Mouse (Mus musculus) adrenal gland (tissue): ENCODE data around the gene Ddx17.

Experiments
- intact Hi-C: fragments of 180-260 bp; cut with DNase I; formaldehyde crosslinking; loops from one replicate; pipeline ENCODE4 v1.15.1; 2025
- long read RNA-seq, 2 experiments: library from polyadenylated mRNA; unstranded; transcript quantifications; one replicate each; pipeline ENCODE4 v2.0.0; 2020; ENCODE audit warnings: borderline replicate concordance in 1 of 2; ENCODE audit not compliant: insufficient replicate concordance in 1 of 2

Ddx17 gene
- long read RNA-seq, experiment 1, full-length matches to known transcripts: 3 of 28 reads
- long read RNA-seq, experiment 1, partial matches to known transcripts: 5 of 28 reads
- long read RNA-seq, experiment 1, other reads (novel, unspliced or antisense): 20 of 28 reads
- long read RNA-seq, experiment 2, full-length matches to known transcripts: 1 of 52 reads
- long read RNA-seq, experiment 2, partial matches to known transcripts: 27 of 52 reads
- long read RNA-seq, experiment 2, other reads (novel, unspliced or antisense): 24 of 52 reads

DNA sequence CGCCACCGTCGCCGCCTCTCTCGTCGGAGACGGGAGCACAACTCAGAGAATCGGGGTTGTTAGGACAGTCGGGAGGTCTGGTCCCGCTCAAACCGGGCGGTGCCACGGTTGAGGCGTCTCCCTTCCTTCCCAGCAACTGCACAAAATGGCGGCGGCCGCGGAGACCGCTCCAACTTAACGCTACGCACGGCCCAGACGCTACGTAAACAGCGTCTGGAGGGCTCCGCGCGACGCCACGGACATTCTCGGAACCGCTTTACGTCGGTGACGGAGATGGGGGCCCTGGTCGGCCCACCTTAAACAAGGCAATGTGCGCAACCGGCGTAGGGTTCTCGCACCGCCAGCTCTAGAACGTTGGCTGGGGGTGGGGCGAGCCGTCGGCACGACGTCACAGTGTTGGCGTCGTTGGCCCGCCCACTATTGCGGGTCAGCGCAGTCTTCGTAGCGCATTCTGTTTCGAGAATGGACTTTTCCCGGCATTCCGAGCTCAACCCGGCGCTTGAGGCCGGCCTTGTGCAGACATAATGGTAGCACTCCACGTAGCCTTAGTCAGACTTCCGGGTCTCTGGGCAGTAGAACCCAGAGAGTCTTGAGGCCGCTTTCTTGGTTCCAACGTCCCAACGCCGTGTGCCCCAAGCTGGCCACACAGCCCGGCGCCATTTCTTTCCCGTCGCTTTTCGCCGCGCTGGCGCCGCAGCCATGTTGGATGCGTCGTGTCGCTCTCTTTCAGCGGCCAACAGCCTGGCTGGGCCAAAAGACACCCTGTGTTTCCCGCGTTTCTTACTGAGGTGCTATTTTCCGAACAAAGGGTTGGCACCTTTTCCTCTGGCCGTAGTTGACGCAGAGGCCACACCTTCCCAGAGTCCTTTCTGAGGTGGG is at the start of gene Ddx17:
Gene Ddx17, minus strand, starts transcription at position 332 of the 879 bp plus-strand sequence.
- intact Hi-C loops: loop anchor here (5.0 kb wide), 1 partner anchor 111 kb away; the partner anchor contains the start of genes Cby1 and Fam227a

DNA sequence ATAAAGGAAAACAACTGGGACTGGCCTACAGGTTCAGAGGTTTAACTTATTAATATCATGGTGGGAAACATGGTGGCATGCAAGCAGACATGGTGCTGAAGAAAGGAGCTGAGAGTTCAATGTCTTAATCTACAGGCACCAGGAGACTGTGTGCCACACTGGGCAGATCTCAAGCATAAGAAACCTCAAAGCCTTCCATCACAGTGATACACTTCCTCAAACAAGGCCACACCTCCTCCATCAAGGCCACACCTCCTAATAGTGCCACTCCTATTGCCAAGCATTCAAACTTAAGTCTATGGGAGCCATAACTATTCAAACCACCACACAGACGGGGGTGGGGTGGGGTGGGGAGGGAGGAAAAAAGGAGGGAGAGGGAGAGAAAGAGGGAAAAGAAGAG is 35.0 kb upstream of the Ddx17 start:
- intact Hi-C loops: no loop called here

DNA sequence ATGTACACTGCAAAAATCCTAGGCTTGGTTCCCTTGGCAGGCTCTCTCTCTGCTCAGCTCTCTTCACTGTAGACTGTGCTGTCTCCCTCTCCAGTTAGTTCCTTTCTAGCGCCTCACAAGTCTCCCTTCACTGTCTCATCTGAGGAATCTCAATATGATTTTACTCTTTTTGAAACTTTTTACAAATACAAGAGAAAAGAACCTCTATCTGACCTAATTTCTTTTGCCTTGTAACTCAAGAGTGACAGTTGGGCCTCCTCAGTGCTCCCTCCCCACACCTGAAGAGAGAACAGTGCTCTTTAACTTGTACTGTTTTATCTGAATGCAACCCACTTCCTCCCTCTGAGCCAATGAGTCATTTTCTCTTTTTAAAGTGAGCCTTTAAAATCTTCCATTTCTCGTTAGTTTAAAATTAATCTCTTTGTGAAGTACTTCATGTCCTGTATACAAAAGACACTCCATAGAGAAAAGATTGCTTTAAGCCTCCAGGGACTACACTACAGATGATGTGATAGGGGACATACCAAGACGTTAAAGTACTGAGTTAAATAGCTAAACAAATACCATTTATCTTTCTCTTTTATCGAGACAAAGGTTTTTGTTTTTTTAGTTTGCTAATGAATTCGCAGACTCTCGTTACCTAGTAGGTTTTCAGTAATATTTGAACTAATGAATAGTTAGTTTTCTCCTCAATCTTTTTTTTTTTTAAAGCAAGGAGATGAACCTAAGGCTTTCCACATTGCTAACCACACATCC is 31.3 kb upstream of the Ddx17 start:
- intact Hi-C loops: no loop called here

DNA sequence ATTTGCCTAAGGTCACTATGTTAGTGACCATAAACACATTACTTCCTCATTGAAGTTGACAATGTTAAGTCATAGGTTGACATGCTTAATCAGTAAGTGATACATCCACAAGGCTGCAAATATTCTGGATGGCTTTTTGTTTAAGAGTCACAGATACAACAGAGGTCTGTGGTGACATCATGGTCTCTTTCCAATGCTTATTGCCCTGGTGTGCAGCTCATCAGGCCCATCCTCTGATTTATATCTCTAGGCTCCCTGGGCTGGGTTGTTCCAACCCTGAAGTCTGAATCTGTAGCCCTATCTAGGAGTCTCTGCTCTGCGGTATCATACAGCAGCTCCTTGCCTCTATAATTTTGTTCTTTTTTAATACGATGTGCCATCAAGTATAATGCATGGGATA is 30.4 kb upstream of the Ddx17 start:
- intact Hi-C loops: no loop called here

DNA sequence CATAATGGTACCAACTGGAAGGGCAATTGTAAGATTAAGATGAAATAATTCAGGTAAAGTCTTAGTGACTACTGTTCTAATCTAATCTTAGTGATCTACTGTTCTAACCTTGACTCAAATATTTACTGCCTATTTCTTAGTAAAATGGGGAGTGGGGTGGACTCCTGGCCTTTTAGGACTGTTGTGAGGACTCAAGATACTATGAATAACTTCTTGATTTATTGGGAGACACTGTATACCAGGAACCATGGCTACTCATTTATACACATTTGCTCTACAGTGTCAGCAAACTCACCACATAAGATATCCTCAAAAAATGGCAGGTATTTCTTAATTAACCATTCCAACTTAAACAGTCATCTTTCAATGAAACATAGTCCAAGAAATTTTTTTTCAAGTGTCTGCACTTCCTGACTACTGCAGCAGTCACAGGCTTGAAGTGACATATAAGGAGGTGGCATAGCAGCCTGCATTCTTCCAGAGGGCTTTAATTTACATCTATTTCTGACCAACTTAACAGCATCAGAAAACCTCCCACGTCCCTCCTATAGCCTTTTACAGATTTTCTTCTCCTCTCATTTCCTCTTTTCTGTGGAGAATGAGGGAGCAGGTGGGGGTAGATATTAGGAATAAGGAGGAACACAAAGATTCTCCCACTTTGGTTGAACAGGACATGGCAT is 29.1 kb upstream of the Ddx17 start:
- intact Hi-C loops: no loop called here

DNA sequence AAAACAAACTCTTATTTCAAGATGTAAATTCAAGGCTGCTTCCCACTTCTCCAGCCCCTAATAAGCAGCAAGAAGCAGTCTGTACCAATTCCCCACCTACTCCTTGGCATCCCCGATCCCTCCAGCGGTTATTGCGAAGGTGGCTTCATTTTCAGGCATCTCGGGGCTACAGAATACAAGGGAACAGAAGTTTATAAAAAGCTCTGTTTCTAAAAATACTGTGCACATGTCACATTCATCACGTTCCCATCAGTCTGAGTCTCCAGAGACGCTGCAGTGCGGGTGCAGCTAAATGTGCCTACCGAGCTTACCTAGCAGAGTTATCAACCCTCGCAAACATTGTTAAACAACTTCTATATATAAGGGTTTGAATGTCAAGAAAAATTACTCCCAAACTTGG is 15.9 kb upstream of the Ddx17 start:
- intact Hi-C loops: no loop called here

DNA sequence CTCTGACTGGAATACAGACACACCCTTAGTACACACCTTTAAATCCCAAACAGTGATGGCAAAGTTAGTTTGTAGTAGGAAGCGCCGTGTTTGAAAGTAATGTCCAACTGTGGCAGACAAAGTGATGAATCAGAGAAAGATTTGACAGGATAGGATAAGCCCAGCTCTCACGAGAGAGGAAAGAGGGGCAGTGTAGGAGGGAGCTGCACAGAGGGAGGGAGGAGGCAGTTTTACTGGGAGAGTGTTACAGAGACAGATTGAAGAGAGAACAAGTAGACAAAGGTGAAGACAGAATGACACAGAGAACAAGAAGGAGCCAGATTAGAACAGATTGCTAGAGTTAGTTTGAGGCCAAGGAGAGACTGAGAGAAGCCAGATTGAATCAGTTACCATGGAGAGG is 13.1 kb upstream of the Ddx17 start:
- intact Hi-C loops: no loop called here

DNA sequence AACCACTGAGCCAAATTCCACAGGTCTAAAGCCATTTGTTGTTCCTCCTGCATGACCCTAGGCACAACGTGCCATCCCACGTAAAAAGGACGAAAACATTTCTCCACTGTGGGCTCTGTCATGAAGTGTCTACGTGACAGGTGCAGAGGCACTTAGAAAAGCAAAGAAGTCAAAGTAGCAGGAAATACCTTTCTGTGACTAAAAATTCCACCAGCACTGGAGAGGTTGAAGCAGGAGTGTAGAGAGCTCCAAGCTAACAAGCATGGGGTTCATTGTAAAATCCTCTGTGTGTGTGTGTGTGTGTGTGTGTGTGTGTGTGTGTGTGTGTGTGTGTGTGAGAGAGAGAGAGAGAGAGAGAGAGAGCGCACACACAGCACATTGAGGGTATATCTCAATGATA is 6.0 kb upstream of the Ddx17 start:
- intact Hi-C loops: no loop called here

DNA sequence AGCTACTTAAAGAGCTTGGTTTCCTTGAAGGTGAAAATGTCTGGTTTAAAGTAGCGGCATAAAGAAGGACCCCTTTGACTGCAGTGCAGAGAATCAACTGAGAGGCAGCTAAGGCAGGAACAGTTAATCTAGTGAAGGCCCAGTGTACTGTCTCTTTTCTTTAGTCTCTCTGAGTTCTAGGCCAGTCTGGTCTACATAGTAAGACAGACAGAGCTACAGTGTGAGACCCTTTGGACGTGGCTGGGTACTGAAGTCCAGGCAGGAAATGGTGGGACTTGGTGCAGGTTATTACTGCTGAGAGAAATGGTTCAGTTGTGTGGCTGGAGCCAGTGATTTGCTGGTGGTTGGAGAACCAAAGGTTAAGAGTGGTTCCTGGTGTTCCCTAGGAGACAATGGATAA is 1.7 kb upstream of the Ddx17 start:
- intact Hi-C loops: loop anchor here (5.0 kb wide), 1 partner anchor 109 kb away; the partner anchor contains the start of genes Cby1 and Fam227a

DNA sequence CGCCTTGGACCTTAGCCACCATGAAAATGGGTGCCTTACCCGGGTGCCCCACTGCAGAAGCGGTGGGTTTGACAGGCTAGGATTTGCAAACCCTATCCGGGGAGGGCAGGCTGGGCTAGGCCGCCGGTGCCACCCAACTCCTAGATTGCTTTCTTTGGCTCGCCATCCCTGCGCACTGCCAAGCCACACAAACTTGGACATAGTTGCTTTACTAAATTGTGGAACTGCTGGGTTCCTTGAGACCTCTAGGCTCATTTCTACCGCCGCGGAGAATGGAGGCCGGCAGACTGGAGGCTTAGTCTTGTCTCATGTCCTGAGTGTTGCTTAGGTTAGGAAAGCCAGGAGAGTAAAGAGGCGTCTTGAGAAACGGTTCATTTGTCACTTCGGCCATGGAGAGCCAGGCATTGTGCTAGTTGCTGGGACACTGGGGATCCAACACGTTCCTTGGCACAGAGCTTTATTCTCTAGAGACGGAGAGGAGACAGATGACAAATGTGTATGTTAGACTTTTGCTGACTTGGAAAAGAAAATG is 814 bp upstream of the Ddx17 start:
- intact Hi-C loops: loop anchor here (5.0 kb wide), 1 partner anchor 110 kb away; the partner anchor contains the start of genes Cby1 and Fam227a

DNA sequence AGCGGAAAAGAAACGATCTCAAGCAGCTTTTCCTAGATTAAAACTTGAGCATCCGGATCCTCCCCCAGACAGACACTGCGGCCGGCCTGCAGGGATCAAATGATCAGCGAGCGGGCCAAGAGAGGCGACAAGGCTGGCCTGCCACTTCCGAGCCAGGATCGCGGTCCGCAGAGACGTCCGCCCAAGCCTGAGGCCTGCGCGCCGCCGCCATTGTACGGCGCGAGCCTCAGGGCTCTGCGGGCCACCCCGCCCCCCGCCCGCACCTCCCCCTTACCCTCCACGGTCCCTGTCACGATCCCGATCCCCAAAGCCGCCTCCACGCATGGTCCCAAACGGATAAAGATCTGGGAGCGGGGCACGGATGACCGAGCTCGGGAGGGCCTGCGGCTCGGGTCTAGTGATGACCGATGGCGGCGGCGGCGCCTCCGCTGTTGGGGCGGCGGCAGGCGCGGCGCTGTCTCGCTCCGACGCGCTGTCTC is 581 bp downstream of the Ddx17 start:
- intact Hi-C loops: loop anchor here (5.0 kb wide), 1 partner anchor 111 kb away; the partner anchor contains the start of genes Cby1 and Fam227a

DNA sequence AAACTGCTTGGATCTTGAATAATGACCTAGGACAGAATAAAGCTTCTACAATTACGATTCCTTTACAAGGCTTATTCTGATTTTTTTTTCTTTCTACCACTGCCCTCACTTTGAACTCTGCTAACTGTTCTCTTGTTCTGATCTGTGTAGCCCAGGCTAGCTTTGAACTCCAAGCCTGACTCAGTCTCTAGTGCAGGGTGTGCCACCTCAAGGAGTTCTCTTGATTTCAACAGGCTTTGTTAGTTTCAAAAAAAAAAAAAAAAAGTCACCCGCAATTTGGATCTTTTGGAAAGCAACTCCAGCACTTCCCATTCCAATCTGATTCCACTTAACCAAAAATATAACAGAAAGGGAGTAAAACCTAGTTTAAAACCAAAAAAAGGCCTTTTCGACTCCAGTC is 1.0 kb downstream of the Ddx17 start:
- intact Hi-C loops: loop anchor here (5.0 kb wide), 1 partner anchor 112 kb away; the partner anchor contains the start of genes Cby1 and Fam227a

DNA sequence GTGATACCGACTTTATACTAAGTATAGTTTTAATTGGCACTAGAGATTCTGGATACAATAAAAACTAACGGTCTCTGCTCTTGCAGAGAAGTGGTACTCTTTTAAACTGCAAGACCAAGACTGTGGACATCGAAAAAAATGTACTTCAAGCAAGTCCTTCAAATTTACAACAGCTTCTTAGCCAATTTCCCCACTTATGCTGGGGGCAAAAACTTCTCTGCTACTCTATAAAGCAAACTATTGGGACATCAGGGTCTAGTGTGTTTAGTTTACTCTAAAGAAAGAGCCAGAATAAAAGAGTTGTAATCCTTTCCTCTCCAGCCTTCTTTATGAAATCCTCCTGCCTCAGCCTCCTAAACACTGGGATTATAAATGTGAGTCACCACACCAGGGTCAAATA is 2.6 kb downstream of the Ddx17 start:
- intact Hi-C loops: no loop called here

DNA sequence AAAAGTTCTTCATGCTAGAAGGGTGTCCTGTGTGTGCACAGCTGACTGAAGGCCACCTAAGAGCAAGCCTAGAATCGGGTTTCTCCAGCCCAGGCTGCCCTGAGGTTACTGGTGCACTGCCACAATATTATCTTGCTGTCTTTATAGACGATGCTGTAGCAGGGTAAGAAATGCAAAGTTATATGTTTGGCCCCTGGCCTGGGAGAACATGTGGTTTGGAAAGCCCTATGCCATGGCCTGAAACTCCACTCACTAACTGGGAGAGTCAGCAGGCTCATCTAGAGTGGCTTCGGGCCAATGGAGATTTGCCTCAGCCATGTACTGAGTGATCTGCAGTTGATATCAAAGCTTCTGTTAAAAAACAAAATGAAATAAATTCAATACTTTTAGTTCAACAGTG is 12.7 kb downstream of the Ddx17 start:
- intact Hi-C loops: no loop called here

DNA sequence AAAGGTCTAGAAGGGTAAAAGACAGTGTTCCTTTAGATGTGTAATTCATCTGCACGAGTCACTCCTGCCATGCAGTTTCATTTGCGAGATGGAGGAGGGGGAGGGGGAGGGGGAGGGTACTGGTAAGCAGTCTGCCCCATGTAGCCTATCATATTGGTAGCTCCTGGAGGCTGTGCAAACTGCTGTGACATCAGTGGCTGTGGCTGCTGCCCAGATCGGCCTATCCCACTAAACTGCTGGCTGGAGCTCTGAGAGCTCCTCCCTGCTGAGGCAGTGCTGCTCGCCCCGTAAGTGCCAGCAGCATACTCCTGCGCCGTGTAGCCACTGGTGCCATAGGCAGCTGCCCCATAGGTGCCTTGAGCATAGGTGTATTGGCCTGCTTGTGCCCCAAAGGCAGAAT is 16.6 kb downstream of the Ddx17 start:
- intact Hi-C loops: no loop called here

DNA sequence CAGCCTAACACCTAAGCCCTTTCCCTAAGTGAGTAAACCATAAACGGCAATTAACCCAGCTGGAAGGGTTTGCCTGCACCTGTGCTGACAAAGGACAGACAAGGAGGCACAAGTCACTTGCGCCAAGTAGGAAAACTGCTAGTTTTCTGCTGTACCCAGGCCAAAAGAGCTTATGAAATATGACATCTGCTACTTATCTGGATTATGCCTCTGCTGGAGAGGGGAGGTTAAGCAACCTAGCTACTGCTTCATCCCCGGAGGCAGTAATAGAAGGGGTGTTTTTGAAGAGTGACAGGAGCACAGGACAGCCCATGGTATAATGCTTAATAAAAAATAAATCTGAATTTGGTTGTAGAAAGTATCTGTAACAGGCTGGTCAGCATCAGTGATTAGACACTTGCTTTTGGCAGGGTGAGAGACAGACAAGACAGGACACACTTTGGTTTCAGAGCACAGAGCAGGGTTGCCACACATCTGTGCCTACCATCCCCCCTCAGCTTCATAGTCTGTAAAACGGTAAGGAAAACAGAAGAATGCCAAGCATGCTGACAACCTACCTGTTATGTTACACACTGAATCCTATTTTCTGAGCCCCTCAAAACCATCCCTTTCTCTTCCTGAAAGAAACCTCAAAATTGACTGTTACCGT is 18.4 kb downstream of the Ddx17 start:
- intact Hi-C loops: no loop called here

DNA sequence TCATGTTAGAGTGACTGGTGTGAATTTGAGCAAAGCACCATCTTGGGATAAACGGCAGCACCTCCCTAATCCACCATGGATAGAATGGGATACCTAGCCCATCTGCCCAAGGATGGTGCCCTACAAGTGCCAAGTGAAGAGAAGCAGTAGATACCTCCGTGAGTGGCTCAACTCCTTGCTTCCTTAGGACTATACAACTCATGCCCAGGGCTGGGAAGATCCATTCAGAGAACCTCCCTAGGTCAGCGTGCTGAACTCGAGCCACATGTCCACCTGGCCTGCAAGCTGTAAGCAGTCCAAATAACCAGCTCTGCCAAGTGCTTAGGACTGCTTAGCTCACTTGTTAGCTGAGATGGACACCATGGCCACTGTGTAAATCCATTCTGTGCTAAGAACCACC is 19.3 kb downstream of the Ddx17 start:
- intact Hi-C loops: no loop called here

DNA sequence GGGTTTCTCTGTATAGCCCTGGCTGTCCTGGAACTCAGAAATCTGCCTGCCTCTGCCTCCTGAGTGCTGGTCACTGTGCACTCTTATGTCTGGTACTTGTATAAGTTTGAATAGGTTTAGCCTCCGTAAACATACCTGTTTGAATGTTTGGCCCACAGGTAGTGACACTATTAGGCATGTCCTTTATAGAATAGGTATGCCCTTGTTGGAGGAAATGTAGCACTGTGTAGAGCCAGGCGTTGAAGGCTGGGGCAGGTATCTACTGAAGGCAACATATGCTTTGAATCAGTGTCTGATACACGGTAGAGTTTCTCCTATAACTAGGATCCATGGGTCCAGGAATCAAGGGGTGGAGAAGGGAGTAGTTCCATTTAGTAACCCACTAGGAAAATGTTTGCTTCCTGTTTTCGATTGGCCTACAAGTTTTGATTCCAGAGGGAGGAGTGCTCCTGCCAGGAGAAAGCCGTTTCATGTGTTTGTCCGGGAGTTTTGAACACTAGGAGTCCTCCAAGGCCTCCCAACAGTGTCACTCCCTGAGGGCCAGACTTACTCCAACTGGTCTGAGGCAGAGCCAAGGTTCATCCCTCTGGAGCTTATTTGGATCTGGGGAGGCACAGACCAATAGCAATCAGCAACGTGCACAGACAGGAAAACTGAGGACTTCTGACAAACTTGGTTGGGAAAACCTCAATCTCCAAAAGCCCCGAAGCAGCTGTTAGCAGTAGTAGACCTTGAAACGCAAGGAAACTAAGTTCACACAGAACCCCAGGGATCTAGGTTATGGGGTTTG is 20.4 kb downstream of the Ddx17 start:
- intact Hi-C loops: no loop called here

DNA sequence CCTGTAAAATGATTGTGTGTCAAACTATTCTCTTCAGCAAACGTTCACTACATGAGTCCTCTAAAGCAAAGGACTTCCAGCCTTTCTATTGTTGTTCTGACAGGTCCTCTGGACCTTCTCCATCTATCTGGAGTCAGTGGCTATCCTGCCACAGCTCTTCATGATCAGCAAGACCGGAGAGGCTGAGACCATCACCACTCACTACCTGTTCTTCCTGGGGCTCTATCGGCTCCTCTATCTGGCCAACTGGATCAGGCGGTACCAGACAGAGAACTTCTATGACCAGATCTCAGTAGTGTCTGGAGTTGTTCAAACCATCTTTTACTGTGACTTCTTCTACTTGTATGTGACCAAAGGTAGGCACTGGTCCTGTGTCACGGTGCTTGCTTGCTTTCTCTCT is 21.0 kb downstream of the Ddx17 start:
- intact Hi-C loops: no loop called here
